Mouse (Mus musculus) gastrocnemius, adult 8-10 months (tissue): Measurements from ENCODE around the gene Hapln1. TPM values are rescaled to one million over a fixed set of nuclear protein-coding genes. Genes with fewer than 3 reads are reported as not detected.

Experiments
- DNase-seq, 2 experiments: peaks; one replicate each; pipeline ENCODE4 v3.0.0; 2022; ENCODE audit warnings: low spot score in 2 of 2
- total RNA-seq, 4 experiments: library from RNA; stranded (reverse); gene quantifications; 2 replicates each; pipeline ENCODE4 v1.2.4; 2022

The Hapln1 gene
- total RNA-seq, 4 experiments from 2014 or later = 0.07 TPM; not detected in 3

DNA sequence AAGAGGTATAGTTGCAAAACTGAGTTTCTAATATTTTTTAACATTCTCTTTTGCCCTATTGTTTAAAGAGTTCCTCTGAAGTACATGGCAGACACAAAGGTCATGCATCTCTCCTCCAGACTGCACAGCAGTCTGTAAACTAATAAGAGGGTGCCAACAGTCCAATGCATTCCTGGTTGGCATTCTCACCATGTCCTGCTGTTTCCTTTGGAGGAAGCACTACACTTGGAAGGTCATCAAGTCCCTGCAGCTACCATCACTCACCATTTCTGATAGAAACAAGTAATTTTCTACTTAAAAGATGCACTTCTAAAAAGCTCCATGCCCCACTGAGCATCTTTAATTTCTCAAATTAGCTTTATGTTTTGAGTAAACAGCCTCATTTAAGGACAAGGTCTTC is 57.8 kb downstream of the Hapln1 start:
- no peak for DNase-seq

DNA sequence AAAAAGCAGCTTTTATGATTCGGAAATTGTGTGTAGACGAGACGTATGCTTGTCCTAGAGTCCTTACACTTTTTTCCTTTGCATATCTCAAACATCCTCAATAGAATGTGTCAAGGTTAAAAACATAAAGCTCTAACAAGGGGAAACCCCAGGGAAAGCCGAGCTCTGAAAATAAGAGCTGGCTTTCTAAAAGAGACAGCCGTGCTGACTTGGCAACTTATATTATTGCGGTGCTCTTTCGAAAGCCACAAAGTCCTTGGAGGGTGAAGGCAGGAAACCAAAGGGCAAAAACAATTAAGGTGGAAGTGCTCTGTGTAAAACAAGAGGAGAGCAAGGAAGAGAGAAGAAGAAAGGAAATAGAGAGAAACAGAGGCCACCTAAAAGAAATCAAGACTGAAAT is 60.9 kb downstream of the Hapln1 start:
- DNase-seq = no peak

DNA sequence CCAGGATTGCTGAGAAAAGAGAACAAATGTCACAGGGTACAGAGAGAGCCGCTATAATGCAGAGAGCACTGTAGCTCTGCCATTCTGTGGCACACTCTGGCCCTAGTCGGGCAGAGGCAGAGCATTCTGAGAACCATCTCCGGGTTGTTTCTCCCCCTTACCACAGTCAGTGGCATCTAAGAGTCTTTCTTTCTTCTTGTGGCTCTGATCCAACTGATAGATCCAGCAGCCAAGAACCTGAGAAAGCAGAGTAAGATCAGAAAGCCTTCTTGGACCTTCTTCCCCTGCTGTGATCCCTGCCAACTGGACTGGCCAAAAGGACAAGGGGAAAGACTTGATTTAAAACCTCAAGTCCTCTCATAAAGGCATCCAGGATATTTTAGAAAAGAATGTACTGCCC is 63.7 kb downstream of the Hapln1 start:
- DNase-seq = no peak

DNA sequence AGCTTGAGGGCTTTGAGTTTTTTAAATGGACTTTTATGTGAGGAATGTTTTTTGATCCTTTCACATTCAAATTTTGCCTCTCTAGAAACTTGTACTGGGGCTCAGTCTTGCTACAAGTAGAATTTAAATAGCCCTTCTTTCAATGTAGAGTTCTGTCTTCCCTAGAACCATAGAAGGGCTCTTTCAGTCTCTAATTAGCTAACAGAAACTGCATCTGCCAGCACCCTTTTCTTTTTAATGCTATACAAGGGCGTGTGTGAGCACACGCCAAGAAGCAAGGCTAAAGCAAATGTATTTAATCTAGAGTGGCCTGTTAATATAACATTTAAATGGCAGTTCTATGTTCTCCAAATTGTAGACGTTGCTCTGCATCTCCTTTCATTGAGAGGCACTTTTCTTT is 67.8 kb downstream of the Hapln1 start:
- no peak for DNase-seq

DNA sequence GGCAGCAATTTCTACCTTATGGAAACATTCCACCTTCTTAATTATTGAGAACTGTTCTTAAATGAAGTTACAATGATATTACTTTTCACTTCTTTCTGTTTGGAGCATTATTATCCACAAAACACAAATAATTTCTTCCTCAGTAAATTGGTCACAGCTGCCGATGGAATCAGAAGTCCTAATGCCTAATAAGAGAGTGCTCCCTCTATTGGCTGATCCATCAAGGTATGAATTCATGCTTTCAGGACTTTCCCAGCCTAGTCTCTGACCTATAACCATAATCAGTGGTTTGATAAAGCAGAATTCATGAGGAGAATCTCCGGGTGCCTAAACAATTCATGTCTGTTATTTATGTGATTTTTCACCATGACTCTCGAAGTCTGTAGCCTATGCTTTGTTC is 79.5 kb downstream of the Hapln1 start:
- no peak for DNase-seq

DNA sequence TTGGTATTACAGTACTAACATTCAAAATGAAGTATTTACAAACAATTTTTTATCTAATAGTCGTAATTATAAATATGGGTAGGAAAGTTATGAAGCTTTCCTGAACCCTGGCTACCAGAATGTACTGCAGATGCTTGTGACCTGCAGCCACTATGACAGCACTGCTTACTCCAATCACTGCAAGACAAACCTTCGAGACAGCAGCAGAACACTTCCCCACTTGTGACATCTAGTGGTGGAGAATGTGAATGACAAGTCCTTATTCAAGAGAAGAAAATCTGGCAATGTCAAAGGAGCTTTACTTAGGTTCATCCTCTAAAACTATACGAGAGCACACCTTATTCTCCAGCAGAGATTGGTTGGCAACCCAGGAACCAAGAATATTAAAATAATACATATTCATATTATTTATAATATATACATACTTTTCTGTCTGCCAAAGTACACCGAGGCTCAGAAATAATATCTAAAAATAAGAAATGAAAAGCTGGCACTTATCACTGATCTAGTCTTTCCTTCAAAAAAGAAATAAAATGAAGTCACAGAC is 94.6 kb downstream of the Hapln1 start:
- no peak for DNase-seq

DNA sequence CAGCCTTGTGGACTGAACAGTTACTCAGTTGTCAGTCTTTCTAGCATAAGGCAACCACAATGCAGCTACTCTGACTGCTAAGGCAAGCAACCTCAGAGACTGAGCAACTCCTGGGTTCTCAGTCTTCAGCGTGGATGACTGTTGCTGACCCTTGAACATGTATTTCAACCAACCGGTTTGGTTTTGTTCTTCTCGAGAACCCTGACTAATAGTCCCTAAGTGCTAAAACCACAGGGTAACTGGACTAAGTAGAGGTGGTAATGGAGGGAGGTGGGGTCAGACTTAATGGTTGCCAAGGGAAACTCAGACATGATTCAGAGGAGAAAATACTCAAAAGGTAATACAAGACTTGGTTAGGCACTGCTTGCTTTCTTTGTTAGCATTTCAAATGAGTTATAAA is 97.4 kb downstream of the Hapln1 start:
- DNase-seq = no peak

DNA sequence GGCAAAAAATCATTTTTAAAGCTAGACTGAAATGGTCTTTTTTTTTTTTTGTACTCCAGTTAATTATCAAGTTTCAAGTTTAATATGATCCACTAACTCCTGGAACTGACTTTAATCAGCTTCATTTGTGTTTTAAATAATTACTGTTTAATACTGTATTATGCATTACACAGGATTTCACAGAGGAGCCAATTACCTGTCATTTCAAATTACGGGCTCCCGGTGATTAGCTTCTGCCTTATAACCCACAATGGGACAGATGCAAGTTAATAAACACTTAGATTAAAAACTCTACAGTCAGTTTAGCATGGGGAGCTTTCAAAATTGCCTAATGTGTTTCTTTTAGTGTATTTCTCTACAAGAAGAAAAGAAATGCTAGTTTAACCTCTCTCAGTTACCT is 106.0 kb downstream of the Hapln1 start:
- DNase-seq = no peak

DNA sequence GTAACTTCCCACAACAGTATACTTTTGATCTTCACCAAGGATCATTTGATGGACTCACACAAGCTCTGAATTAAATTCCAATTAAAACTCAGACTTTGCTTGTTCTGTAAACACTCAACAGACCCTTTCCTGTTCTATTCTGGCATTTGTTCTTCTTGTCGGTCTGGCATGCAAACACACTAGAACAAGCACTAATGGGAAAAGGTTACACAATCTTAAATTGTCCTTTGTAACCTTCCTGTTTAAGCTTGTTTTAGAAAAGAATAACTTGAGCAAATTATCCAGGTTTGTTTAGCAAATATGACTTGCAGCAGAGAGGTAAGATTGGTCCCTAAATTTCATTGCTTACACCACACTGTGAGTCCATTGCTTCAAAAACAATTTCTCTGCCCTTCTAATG is 113.2 kb downstream of the Hapln1 start:
- no peak for DNase-seq

DNA sequence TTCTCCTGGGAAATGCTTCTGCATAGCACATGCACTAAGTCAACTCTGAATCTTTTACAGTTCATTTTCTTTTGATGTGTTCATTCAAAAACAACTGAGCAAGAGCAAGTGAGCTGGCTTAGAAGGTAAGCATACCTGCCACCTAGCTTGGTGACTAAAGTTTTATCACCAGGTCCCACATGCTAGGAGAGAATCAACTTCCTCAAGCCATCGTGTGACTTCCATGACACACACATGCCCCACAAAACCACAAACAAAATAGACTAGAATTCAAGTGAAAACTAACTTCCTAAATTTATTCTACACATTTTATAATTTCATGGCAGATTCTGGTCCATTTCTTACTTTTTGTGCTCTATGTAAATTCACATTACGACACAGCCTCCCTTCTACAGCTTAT is 113.7 kb downstream of the Hapln1 start:
- DNase-seq = no peak

DNA sequence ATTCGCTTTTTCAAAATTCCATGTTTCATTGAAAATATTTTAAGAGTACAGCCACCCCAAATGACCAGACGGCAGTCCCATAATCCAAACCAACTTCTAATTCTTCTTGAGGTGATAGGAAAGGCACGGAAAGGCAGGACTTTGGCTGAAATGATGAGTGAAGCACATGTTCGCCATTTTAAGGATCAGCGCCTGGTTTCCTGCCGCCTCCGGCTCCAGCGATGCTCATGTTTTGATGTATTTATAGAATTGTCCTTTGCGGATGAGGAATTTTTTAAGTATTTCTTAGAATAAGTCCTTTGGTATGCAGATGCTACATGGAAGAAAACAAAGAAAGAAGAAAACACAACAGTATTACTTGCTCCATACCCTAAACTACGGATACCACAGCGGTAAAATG is 117.5 kb downstream of the Hapln1 start:
- DNase-seq = no peak

Other genes starting within 250 kb of the Hapln1 start
- 1 to 10 TPM; 1.9 to 3.6 (median 3.1) TPM for gene Vcan, start 202.7 kb downstream of the Hapln1 start, total RNA-seq